Comparison of ENCODE assay signal across 28 mouse cellular contexts in the genomic region with DNA sequence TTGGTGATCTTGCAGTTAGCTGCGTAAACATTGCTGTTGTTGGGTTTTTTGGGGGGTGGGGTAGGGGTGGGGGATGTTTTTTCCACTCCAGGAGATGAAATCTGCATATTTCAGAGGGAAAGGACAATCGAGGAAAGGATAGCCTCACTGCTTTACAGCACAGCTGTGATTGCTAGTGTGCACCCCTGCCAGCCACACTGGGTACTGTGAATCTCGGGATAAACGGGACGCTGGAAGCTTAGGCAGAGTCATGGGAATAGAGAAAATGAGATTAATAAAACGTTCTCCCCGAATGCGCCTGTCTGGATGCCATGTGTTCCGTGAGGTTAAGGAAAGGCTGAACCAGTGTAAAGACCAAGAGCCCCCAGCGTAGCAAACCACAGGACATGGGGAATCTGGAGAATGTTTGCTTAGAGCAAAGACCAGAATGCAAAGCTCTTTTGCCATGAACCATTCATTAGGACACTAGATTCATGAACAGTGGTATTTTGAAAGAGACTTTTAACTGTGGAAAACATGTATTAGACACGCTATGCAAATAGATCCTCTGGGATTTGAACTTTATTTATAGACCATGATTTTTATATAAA.
DNase-seq lines count a peak whose midpoint lies in the region; ATAC-seq and TF ChIP-seq lines count a peak whose summit lies in the region.
"Had no signal": no experiment of that assay in that cellular context is flagged by ENCODE, and none has a peak within 500 bp of the region (broad histone marks: within the 10 kb centered on the region; RNA-seq: fewer than 3 reads in every experiment).

No protein-coding gene starts in this region.

- WGBS in lung, embryonic 14.5 days = 57% methylated on average over 11 of the region's 11 CpGs
- WGBS in embryonic facial prominence, embryonic 14.5 days = 22% methylated on average over 11 of the region's 11 CpGs
- WGBS in neural tube, embryonic 13.5 days = 62% methylated on average over 11 of the region's 11 CpGs
- WGBS in hindbrain, embryonic 14.5 days = 65% methylated on average over 11 of the region's 11 CpGs

- H3K27ac ChIP-seq in lung, embryonic 14.5 days (ENCODE audit: low read depth) = no peak overlapping the region
- H3K27ac ChIP-seq in embryonic facial prominence, embryonic 14.5 days (replicated peaks; ENCODE audit: low read depth, low read length) = 0 out of 2 replicates have a peak overlapping the region, but pooled peaks have one; percentile 12
- no peak overlapping the region for H3K27ac ChIP-seq in neural tube, embryonic 13.5 days (replicated peaks)
- no peak overlapping the region for H3K27ac ChIP-seq in hindbrain, embryonic 14.5 days
- H3K27ac ChIP-seq: heart, embryonic 15.5 days; hindbrain, embryonic 15.5 days; layer of hippocampus, adult 2 months; limb, embryonic 12.5 days; liver, embryonic 14.5 days; lung, embryonic 15.5 days; midbrain, embryonic 10.5 days had no signal

- no peaks in the 10 kb centered on the region for H3K27me3 ChIP-seq in lung, embryonic 14.5 days (ENCODE audit: insufficient read depth, low read length)
- no peaks in the 10 kb centered on the region for H3K27me3 ChIP-seq in embryonic facial prominence, embryonic 14.5 days (replicated peaks; ENCODE audit: control insufficient read depth, insufficient read depth, low read length)
- no peaks in the 10 kb centered on the region for H3K27me3 ChIP-seq in neural tube, embryonic 13.5 days
- H3K27me3 ChIP-seq in hindbrain, embryonic 14.5 days (ENCODE audit: control insufficient read depth, insufficient read depth, low read length) = no peaks in the 10 kb centered on the region
- H3K27me3 ChIP-seq: CH12.LX; hindbrain, embryonic 15.5 days; limb, embryonic 12.5 days; lung, embryonic 15.5 days had no signal

- H3K4me1 ChIP-seq in lung, embryonic 14.5 days (ENCODE audit: insufficient read depth) = no peaks in the 10 kb centered on the region
- peaks cover 22% of the 10 kb centered on the region for H3K4me1 ChIP-seq in embryonic facial prominence, embryonic 14.5 days (ENCODE audit: control insufficient read depth, insufficient read depth, low read length)
- H3K4me1 ChIP-seq in neural tube, embryonic 13.5 days (replicated peaks) = peaks cover 2% of the 10 kb centered on the region; the same call in 1 of the 2 replicates
- H3K4me1 ChIP-seq in hindbrain, embryonic 14.5 days (replicated peaks; ENCODE audit: control insufficient read depth, insufficient read depth, low read length) = no peaks in the 10 kb centered on the region
- H3K4me1 ChIP-seq: heart, embryonic 15.5 days had no signal

- H3K9me3 ChIP-seq in lung, embryonic 14.5 days (ENCODE audit: low read depth, low read length) = no peaks in the 10 kb centered on the region
- H3K9me3 ChIP-seq in embryonic facial prominence, embryonic 14.5 days (ENCODE audit: control insufficient read depth, low read length) = no peaks in the 10 kb centered on the region
- H3K9me3 ChIP-seq in neural tube, embryonic 13.5 days = no peaks in the 10 kb centered on the region
- no peaks in the 10 kb centered on the region for H3K9me3 ChIP-seq in hindbrain, embryonic 14.5 days (ENCODE audit: control insufficient read depth, low read length)
- H3K9me3 ChIP-seq: G1E; heart, embryonic 15.5 days; hindbrain, embryonic 15.5 days; limb, embryonic 12.5 days; lung, embryonic 15.5 days; midbrain, embryonic 10.5 days had no signal

- ATAC-seq in lung, embryonic 14.5 days (ENCODE audit: insufficient read depth) = no peak
- ATAC-seq in embryonic facial prominence, embryonic 14.5 days (ENCODE audit: low read depth) = peak; percentile 54
- ATAC-seq in neural tube, embryonic 13.5 days (ENCODE audit: low read depth) = peak; percentile 66
- ATAC-seq in hindbrain, embryonic 14.5 days (ENCODE audit: low FRiP score) = no peak
- ATAC-seq: forebrain, embryonic 14.5 days had no signal

- no peaks in the 10 kb centered on the region for H3K36me3 ChIP-seq in lung, embryonic 14.5 days (ENCODE audit: insufficient read depth)
- H3K36me3 ChIP-seq in embryonic facial prominence, embryonic 14.5 days (ENCODE audit: control insufficient read depth, insufficient read depth, low read length) = no peaks in the 10 kb centered on the region
- H3K36me3 ChIP-seq in neural tube, embryonic 13.5 days = no peaks in the 10 kb centered on the region
- H3K36me3 ChIP-seq in hindbrain, embryonic 14.5 days (replicated peaks; ENCODE audit: control insufficient read depth, insufficient read depth) = no peaks in the 10 kb centered on the region
- H3K36me3 ChIP-seq: G1E; heart, embryonic 15.5 days; hindbrain, embryonic 15.5 days; limb, embryonic 12.5 days; lung, embryonic 15.5 days; midbrain, embryonic 10.5 days had no signal

- no peak overlapping the region for H3K4me3 ChIP-seq in lung, embryonic 14.5 days (ENCODE audit: low read depth, low read length)
- H3K4me3 ChIP-seq in embryonic facial prominence, embryonic 14.5 days (ENCODE audit: low read depth, low read length) = no peak overlapping the region
- no peak overlapping the region for H3K4me3 ChIP-seq in neural tube, embryonic 13.5 days
- no peak overlapping the region for H3K4me3 ChIP-seq in hindbrain, embryonic 14.5 days (replicated peaks; ENCODE audit: low read length)
- H3K4me3 ChIP-seq: heart, embryonic 15.5 days; hindbrain, embryonic 15.5 days; layer of hippocampus, adult 2 months; limb, embryonic 12.5 days; lung, embryonic 15.5 days; midbrain, embryonic 10.5 days; myocyte had no signal

- H3K9ac ChIP-seq in lung, embryonic 14.5 days = no peak overlapping the region
- H3K9ac ChIP-seq in embryonic facial prominence, embryonic 14.5 days (ENCODE audit: low read depth, low read length) = no peak overlapping the region
- H3K9ac ChIP-seq in neural tube, embryonic 13.5 days = no peak overlapping the region
- no peak overlapping the region for H3K9ac ChIP-seq in hindbrain, embryonic 14.5 days
- H3K9ac ChIP-seq: heart, embryonic 15.5 days; hindbrain, embryonic 15.5 days; limb, embryonic 12.5 days; liver, embryonic 14.5 days; lung, embryonic 15.5 days had no signal

- H3K4me2 ChIP-seq in lung, embryonic 14.5 days = no peak overlapping the region
- H3K4me2 ChIP-seq in embryonic facial prominence, embryonic 14.5 days (ENCODE audit: low read depth, low read length) = peak overlapping the region; percentile 32
- 0 out of 2 replicates have a peak overlapping the region, but pooled peaks have one; percentile 7 for H3K4me2 ChIP-seq in neural tube, embryonic 13.5 days
- H3K4me2 ChIP-seq in hindbrain, embryonic 14.5 days (replicated peaks) = no peak overlapping the region
- H3K4me2 ChIP-seq: heart, embryonic 15.5 days; hindbrain, embryonic 15.5 days; limb, embryonic 12.5 days; lung, embryonic 15.5 days had no signal

- peak; percentile 21 for DNase-seq in lung, embryonic 14.5 days
- no peak for DNase-seq in lung, postnatal 4 days
- peak; percentile 18 for DNase-seq in embryo, embryonic 10.5 days (ENCODE audit: low spot score)
- peak; percentile 86 for DNase-seq in embryonic facial prominence, embryonic 14.5 days (ENCODE audit: low spot score)
- no peak for DNase-seq in thymus, postnatal 0 days (ENCODE audit: low spot score)
- DNase-seq in hindbrain, embryonic 14.5 days (ENCODE audit: low spot score) = no peak
- DNase-seq: adrenal gland, adult 8-10 months; B cell, adult 2 months; cerebellum, adult 11-12 months; cerebellum, postnatal 10 days; heart, postnatal 36 days; kidney, adult 8-10 months; kidney, postnatal 25 days; lung, postnatal 36 days; retina, postnatal 1 day; thymus, postnatal 36 days had no signal

- no peak for TF ChIP-seq CTCF in lung, embryonic 14.5 days (IDR thresholded peaks at IDR 0.05; ENCODE audit: low read depth)

Comparison
In these comparisons a context has a peak if more than half of its experiments do, and no peak if none do; other contexts are left out.
1. DNase-seq: peak in lung, embryonic 14.5 days (single experiment), embryo, embryonic 10.5 days (single experiment) and embryonic facial prominence, embryonic 14.5 days (single experiment); none in lung, postnatal 4 days (0 of 2), thymus, postnatal 0 days (single experiment) and hindbrain, embryonic 14.5 days (single experiment).
2. ATAC-seq: peak in embryonic facial prominence, embryonic 14.5 days (single experiment) and neural tube, embryonic 13.5 days (single experiment); none in lung, embryonic 14.5 days (single experiment) and hindbrain, embryonic 14.5 days (single experiment).
3. H3K4me2 ChIP-seq: peak in embryonic facial prominence, embryonic 14.5 days (single experiment) and neural tube, embryonic 13.5 days (single experiment); none in lung, embryonic 14.5 days (single experiment) and hindbrain, embryonic 14.5 days (single experiment).